Mouse (Mus musculus): Measurements from ENCODE around the gene Mt2.

Mt2 gene

DNA sequence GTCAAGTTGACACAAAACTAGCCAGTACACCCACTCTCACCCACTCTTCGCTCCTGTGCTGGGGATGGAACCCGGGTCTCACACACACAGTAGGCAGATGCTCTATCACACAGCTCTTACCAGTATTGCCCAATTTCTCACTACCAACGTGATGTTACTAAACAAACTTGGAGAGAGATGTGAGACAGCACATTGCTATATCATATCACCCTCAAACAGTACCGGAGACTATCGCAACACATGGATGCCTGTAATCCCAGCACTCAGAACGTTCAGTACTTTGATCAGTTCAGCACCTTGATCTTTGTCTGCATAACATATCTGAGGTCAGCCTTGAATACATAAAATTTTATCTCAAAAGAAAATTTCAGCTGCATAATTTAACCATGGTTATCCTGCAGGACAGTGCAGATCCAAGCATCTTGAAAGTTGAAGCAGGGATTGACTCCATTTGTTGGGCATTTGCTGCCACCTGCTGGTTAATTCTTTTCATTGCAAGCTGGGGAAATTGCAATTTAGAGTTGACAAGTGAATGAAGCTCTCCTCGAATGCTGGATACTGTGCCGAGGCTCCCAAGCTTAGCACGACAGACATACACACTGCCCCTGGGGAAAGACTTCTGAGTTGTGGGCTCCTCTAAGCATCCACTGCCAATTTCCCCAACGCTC, 26.9 kb downstream of the Mt2 start:
- peak; percentile 64 for DNase-seq

DNA sequence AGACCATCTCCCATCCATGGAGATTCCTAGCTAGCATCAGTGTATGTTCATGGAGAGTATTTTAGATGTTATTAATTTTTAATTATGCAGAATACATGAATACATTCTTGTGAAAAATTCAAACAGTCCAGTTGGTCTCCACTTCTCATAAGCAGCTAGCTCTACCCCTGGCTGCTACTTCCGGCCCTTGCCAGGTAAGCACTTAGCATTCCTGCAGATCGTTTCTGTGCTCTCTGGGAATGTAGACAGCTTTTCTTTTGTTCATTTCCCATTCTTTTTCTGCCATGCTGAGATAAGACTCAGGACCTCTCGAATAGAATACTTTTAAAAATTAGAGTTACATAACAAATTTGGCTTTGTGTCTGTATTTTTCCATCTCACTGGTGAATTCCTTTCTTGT, 31.6 kb downstream of the Mt2 start:
- DNase-seq = no peak

- DNase-seq = peak; percentile 73
Observed at GRCm38 (mm10) chr8:94205736-94206135, 33.3 kb downstream of the Mt2 start.

DNA sequence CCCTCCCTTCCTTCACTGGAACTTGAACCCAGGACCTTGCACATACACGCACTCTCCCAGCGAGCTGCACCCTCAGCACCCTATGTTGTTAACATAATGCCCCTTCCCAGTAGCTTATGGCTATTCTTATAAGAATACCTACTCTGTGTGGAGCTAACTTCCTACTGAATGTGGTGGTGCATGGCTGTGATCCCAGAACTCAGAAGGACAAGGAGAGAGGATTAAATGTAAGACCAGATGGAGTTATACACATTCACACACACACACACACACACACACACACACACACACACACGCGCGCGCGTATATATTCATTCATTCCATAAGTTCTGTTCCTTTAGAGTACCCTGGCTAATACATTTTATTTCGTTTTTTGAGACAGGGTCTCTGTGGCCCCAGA, 33.8 kb downstream of the Mt2 start:
- no peak for DNase-seq

GRCm38 (mm10) chr8:94207491-94207890, 35.0 kb downstream of the Mt2 start:
- DNase-seq = no peak

- DNase-seq = no peak
Observed at GRCm38 (mm10) chr8:94209639-94210038, 37.2 kb downstream of the Mt2 start.

GRCm38 (mm10) chr8:94210225-94210624, 37.8 kb downstream of the Mt2 start:
- DNase-seq = no peak

GRCm38 (mm10) chr8:94213819-94214218, 41.4 kb downstream of the Mt2 start:
- no peak for DNase-seq

DNA sequence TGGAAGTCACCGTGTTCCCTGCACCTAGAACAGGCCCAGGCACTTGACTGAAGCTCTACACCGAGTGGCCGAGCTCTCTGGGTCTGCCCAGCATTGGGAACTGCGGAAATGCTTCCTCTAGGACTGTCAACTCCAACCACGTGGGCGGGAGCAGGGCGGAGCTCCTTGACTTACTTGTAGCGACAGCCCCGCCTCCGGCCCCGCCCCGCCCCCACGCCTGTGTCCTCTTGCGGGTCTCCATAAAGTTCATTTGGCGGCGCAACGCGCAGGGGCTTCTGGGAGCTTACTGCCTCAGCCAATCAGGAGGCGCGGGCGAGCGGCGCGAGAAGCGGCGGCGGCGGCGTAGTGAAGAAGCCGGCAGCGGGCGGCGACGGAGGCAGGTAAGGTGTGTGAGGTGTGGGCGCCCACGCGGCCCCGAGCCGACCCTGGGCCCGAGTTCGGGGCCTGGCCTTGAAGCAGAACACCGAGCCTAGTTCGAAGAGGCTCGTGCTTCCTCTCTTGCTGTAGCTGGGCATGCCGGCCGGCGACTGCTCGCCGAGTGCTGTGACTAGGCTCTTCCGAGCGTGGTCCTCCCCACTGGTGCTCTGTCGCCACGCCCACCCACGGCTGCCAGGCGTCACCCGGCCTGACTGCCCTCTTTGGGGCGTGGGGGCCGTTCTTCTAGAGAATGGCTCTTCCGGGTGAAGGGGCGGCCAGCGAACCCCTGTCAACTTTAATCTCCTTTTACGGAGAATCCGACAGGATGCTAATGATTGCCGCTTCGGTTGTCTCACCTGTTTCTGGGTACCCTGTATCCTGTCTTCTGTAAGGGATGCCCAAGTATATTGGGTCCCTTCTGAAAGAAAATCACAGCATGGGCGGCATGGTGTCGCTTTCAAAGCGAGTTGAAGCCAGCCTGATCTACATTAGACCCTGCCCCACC, 42.0 kb downstream of the Mt2 start, which contains the start of gene Nup93:
Gene Nup93 (plus strand): TSS at position 313 of the 922 bp plus-strand sequence.
- DNase-seq = peak; percentile 95
